Mouse (Mus musculus): Measurements from ENCODE around the gene Tent5c. TPM values are rescaled to one million over a fixed set of nuclear protein-coding genes. Genes with fewer than 3 reads are reported as not detected.

Gene Tent5c
- polyA plus RNA-seq, 2 experiments, result 44.1 to 73.8 TPM

- H3K36me3 ChIP-seq (replicated peaks; ENCODE audit: control insufficient read depth, insufficient read depth, low read depth), result no peaks in the 10 kb centered on the region
- H3K9ac ChIP-seq (replicated peaks), result no peak overlapping the region
- 80% methylated on average over 7 of the region's 7 CpGs for WGBS (ENCODE audit: insufficient replicate concordance)
- DNase-seq (ENCODE audit: low read depth in 3 of 3, low spot score in 3 of 3) (no peak), ATAC-seq (ENCODE audit: insufficient read depth) (no peak)
- H3K27me3 ChIP-seq (ENCODE audit: control insufficient read depth, insufficient read depth, low read length), result no peaks in the 10 kb centered on the region
- TF ChIP-seq CTCF (IDR thresholded peaks at IDR 0.05; ENCODE audit: low read depth) (no peak), EP300 (IDR thresholded peaks at IDR 0.05; ENCODE audit: low read depth) (no peak)
- no peak overlapping the region for H3K4me2 ChIP-seq (ENCODE audit: low read depth)
- H3K27ac ChIP-seq, result no peak overlapping the region
- H3K4me1 ChIP-seq (replicated peaks; ENCODE audit: control insufficient read depth in 2 of 2, insufficient read depth in 2 of 2, low read length in 1 of 2), result peaks cover 34 to 44% of the 10 kb centered on the region in 2 experiments
- no peaks in the 10 kb centered on the region for H3K9me3 ChIP-seq (ENCODE audit: control insufficient read depth, low read length)
- H3K4me3 ChIP-seq (ENCODE audit: insufficient read depth in 1 of 2, low read depth in 2 of 2, low read length in 2 of 2), result no peak overlapping the region
These were observed 45.2 kb downstream of the Tent5c start for GRCm38 (mm10) chr3:100443798-100444500.

DNA sequence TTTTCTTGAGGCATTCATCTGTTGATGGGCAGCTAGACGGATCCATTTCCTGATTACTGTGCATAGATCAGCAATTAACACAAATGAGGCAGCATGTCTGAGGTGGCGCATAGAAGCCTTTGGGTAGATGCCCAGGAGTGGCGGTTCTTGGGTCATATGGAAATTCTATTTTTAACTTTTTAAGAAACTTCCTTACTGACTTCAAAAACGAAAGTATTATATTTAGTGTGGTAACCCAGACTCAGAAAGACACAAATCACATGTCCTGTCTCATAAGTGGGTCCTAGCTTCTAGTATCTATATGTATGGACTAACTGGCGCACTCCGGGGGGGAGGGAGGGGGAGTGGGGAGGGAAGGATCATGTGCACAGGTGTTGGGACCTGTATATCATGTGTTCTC lies 46.6 kb downstream of the Tent5c start:
- Histone ChIP-seq H3K4me3 (ENCODE audit: insufficient read depth in 1 of 2, low read depth in 2 of 2, low read length in 2 of 2) (no peak overlapping the region), H3K9ac (replicated peaks) (no peak overlapping the region), H3K4me1 (replicated peaks; ENCODE audit: control insufficient read depth in 2 of 2, insufficient read depth in 2 of 2, low read length in 1 of 2) (peaks cover 46 to 57% of the 10 kb centered on the region in 2 experiments), H3K9me3 (ENCODE audit: control insufficient read depth, low read length) (no peaks in the 10 kb centered on the region), H3K27me3 (ENCODE audit: control insufficient read depth, insufficient read depth, low read length) (no peaks in the 10 kb centered on the region), H3K4me2 (ENCODE audit: low read depth) (no peak overlapping the region), H3K27ac (no peak overlapping the region), H3K36me3 (replicated peaks; ENCODE audit: control insufficient read depth, insufficient read depth, low read depth) (no peaks in the 10 kb centered on the region)
- WGBS (ENCODE audit: insufficient replicate concordance), result 71% methylated on average over 6 of the region's 6 CpGs
- no peak for ATAC-seq (ENCODE audit: insufficient read depth)
- TF ChIP-seq CTCF (IDR thresholded peaks at IDR 0.05; ENCODE audit: low read depth), result no peak
- TF ChIP-seq EP300 (IDR thresholded peaks at IDR 0.05; ENCODE audit: low read depth), result no peak
- no peak for DNase-seq (ENCODE audit: low read depth in 3 of 3, low spot score in 3 of 3)

DNA sequence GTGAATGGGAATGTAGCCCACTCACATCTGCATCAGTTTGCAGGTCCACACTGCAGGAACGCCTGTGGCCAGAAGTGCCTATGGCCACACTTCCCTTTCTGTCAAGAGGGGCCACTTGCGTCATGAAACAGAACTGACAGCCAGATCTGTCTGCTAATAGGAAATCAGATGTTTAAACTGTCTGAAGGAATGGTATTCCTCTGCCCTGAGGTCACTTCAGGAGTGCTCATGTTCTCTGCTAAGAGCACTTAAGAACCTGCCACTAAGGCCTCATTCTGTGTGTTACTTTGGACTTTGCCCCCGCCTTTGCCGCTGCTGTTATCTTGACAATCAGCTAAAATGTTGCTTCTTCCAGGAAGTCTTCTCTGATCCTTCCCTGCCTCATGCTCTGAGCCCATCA lies 48.4 kb downstream of the Tent5c start:
- no peak overlapping the region; the same call in 1 of the 2 replicates for H3K27ac ChIP-seq
- peaks cover 57 to 65% of the 10 kb centered on the region in 2 experiments for H3K4me1 ChIP-seq (replicated peaks; ENCODE audit: control insufficient read depth in 2 of 2, insufficient read depth in 2 of 2, low read length in 1 of 2)
- DNase-seq (ENCODE audit: low read depth in 3 of 3, low spot score in 3 of 3) (no peak), ATAC-seq (ENCODE audit: insufficient read depth) (no peak)
- H3K36me3 ChIP-seq (replicated peaks; ENCODE audit: control insufficient read depth, insufficient read depth, low read depth), result no peaks in the 10 kb centered on the region
- H3K4me3 ChIP-seq (ENCODE audit: insufficient read depth in 1 of 2, low read depth in 2 of 2, low read length in 2 of 2), result no peak overlapping the region
- 30% methylated on average over 4 of the region's 4 CpGs for WGBS (ENCODE audit: insufficient replicate concordance)
- TF ChIP-seq CTCF (IDR thresholded peaks at IDR 0.05; ENCODE audit: low read depth) (no peak), EP300 (IDR thresholded peaks at IDR 0.05; ENCODE audit: low read depth) (no peak)
- no peak overlapping the region for H3K9ac ChIP-seq (replicated peaks)
- no peaks in the 10 kb centered on the region for H3K27me3 ChIP-seq (ENCODE audit: control insufficient read depth, insufficient read depth, low read length)
- no peaks in the 10 kb centered on the region for H3K9me3 ChIP-seq (ENCODE audit: control insufficient read depth, low read length)
- no peak overlapping the region for H3K4me2 ChIP-seq (ENCODE audit: low read depth)

DNA sequence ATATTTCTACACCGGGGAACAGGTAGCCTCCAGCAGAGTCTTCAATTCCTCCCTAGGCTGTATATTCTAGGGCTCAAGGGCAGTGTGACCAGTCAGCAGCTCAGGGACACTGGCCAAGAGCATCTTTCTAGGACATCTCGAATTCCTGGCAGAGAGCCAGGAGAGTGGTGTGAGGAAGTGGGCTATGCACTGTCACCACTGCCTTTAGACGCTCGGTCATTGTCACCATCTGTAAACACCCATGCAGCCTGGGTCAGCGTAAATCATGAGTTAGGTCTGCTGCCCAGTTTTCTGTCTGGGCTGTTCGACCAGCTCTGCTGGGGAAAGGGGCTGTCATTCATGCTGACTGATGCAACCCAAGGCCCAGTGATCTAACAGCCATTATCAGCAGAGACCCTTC lies 49.1 kb downstream of the Tent5c start:
- H3K4me1 ChIP-seq (replicated peaks; ENCODE audit: control insufficient read depth in 2 of 2, insufficient read depth in 2 of 2, low read length in 1 of 2), result peaks cover 57 to 64% of the 10 kb centered on the region in 2 experiments
- no peak for TF ChIP-seq CTCF (IDR thresholded peaks at IDR 0.05; ENCODE audit: low read depth)
- no peak for TF ChIP-seq EP300 (IDR thresholded peaks at IDR 0.05; ENCODE audit: low read depth)
- H3K9ac ChIP-seq (replicated peaks), result peak overlapping the region; percentile 75
- H3K36me3 ChIP-seq (replicated peaks; ENCODE audit: control insufficient read depth, insufficient read depth, low read depth), result no peaks in the 10 kb centered on the region
- peak overlapping the region; percentile 70 for H3K4me2 ChIP-seq (ENCODE audit: low read depth)
- WGBS (ENCODE audit: insufficient replicate concordance), result 45% methylated on average over 6 of the region's 6 CpGs
- H3K9me3 ChIP-seq (ENCODE audit: control insufficient read depth, low read length), result no peaks in the 10 kb centered on the region
- H3K4me3 ChIP-seq (ENCODE audit: insufficient read depth in 1 of 2, low read depth in 2 of 2, low read length in 2 of 2), result no peak overlapping the region
- DNase-seq (ENCODE audit: low read depth in 3 of 3, low spot score in 3 of 3), result peak in 1 of 3 experiments; percentile 37
- H3K27me3 ChIP-seq (ENCODE audit: control insufficient read depth, insufficient read depth, low read length), result no peaks in the 10 kb centered on the region
- ATAC-seq (ENCODE audit: insufficient read depth), result no peak
- H3K27ac ChIP-seq, result peak overlapping the region; percentile 99

- Histone ChIP-seq H3K4me3 (ENCODE audit: insufficient read depth in 1 of 2, low read depth in 2 of 2, low read length in 2 of 2) (peak overlapping the region; percentile 8 to 15; a peak in 3 of 4 replicates), H3K4me2 (ENCODE audit: low read depth) (peak overlapping the region; percentile 70), H3K27ac (peak overlapping the region; percentile 99), H3K27me3 (ENCODE audit: control insufficient read depth, insufficient read depth, low read length) (no peaks in the 10 kb centered on the region), H3K36me3 (replicated peaks; ENCODE audit: control insufficient read depth, insufficient read depth, low read depth) (no peaks in the 10 kb centered on the region), H3K9ac (replicated peaks) (peak overlapping the region; percentile 75), H3K9me3 (ENCODE audit: control insufficient read depth, low read length) (no peaks in the 10 kb centered on the region), H3K4me1 (replicated peaks; ENCODE audit: control insufficient read depth in 2 of 2, insufficient read depth in 2 of 2, low read length in 1 of 2) (peaks cover 55 to 58% of the 10 kb centered on the region in 2 experiments)
- ATAC-seq (ENCODE audit: insufficient read depth) (no peak), DNase-seq (ENCODE audit: low read depth in 3 of 3, low spot score in 3 of 3) (peak in 1 of 3 experiments; percentile 30)
- no peak for TF ChIP-seq CTCF (IDR thresholded peaks at IDR 0.05; ENCODE audit: low read depth)
- no peak for TF ChIP-seq EP300 (IDR thresholded peaks at IDR 0.05; ENCODE audit: low read depth)
- 22% methylated on average over 3 of the region's 3 CpGs for WGBS (ENCODE audit: insufficient replicate concordance)
These were observed 50.0 kb downstream of the Tent5c start for GRCm38 (mm10) chr3:100439088-100439487.

All from liver, embryonic 14.5 days (tissue).